Mouse (Mus musculus): Measurements from ENCODE around the gene Fads6.

DNA sequence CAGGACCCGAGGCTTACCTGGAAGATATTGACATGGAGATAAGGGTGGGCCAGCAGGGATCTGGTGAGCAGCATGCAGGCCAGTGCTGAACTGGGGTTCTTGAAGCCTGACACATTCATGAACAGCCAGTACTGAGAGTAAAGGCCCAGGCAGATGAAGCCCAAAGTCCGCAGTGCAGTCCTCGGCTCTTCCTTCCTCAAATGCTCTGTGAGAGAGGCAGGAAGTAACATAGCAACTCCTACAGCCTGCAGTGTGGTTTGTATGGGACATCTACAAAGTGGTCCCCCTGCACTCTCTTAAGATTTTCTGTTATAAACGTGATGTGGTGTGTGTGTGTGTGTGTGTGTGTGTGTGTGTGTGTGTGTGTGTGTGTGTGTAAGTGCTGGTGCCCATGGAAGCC lies 12.2 kb downstream of the Fads6 start:
- TF ChIP-seq CTCF (IDR thresholded peaks at IDR 0.05; ENCODE audit: insufficient read depth, low read depth, low read length) (no peak), POLR2A (IDR thresholded peaks at IDR 0.05; ENCODE audit: insufficient read depth, low read depth, low read length) (no peak)

All from olfactory bulb, adult 2 months (tissue).